Mouse (Mus musculus): ENCODE measurements at regions not wholly inside any gene's neighbourhood (a gene's known extent, or its start where the extent isn't known, plus 50 kb on each side); places are given as distances from the start of the nearest gene placed in this dataset.
A peak's percentile ranks its signal among the peaks of the same experiment; 100 is the strongest.

DNA sequence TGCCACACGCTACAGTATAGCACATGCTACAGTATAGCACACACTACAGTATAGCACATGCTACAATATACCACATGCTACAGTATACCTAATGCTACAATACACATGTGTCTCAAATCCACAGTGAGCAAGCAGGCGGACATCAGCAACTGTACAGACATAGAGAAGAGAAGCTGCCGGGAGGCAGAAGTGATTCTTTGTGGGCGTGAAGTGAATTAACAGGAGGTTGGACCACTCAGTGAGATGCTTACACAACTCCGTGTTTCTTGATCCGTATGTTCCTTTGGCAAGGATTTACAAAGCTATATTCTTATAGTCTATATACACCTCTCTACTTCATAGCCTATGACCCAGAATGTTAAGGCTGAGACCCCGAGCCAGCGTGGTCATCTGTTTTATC lies 128.5 kb upstream of the Rxylt1 start:
- no peak for ATAC-seq (replicated peaks in 1 of 2; ENCODE audit: insufficient read depth in 1 of 2, low FRiP score in 2 of 2, low TSS enrichment in 1 of 2, low read depth in 1 of 2, poor library complexity in 2 of 2, severe bottlenecking in 2 of 2)

DNA sequence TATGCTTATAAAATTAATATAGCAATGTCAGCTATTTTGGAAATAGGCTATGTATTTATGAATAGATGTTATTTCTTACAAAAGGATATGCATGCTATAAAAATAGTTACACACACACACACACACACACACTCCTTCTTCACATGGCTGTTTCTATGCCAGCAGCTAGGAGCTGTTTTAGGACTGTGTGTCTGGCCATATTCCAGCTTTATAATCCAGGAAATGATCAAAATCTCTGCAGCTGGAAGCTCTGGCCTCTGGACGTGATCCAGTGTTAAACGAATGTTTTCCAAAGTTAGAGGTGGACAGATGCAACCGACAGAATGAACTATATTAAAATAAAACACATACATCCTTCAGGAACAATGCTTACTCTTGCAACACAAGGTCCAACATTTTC lies 125.9 kb upstream of the Rxylt1 start:
- ATAC-seq (replicated peaks in 1 of 2; ENCODE audit: insufficient read depth in 1 of 2, low FRiP score in 2 of 2, low TSS enrichment in 1 of 2, low read depth in 1 of 2, poor library complexity in 2 of 2, severe bottlenecking in 2 of 2), result no peak

DNA sequence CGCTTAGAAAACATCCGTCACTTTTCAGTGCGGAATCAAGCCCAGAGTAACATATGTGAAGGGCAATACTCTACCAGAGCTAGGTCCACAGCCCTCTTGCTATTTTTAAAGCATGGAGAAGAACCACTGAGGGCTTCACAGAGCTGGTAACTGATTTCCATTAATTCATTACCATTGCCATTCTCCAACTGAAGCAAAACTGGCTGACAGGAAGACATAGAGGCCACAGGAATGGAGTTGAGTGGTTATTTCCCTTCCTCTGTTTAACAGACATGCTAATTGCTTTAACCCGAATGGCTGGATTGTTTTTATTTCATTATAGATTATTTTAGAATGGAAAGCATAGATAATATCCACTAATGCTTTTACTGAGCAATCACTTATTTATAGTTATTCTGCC lies 120.4 kb upstream of the Rxylt1 start:
- peak; percentile 58 to 67; a peak in 3 of 4 replicates for ATAC-seq (replicated peaks in 1 of 2; ENCODE audit: insufficient read depth in 1 of 2, low FRiP score in 2 of 2, low TSS enrichment in 1 of 2, low read depth in 1 of 2, poor library complexity in 2 of 2, severe bottlenecking in 2 of 2)

DNA sequence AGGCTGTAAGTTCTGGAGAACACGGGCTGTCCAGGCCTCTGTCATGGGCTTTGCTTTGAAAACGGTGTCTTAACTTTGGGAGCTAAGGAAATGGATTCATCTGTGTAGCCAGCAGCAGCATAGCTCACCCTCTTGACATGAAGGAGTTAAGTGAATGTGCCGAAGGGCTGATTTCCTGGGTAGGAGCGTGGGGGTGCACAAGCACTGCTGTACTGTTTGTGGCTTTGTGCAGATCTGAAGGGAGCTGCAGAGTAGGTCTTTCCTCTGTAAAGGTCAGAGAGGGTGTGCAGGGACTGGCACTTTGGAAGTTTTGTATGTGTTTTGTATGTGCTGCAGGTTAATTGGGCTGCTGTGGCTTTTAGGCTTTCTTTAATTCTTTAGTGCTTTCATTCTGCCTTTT lies 102.6 kb upstream of the Rxylt1 start:
- ATAC-seq (replicated peaks in 1 of 2; ENCODE audit: insufficient read depth in 1 of 2, low FRiP score in 2 of 2, low TSS enrichment in 1 of 2, low read depth in 1 of 2, poor library complexity in 2 of 2, severe bottlenecking in 2 of 2), result peak in 1 of 2 experiments; percentile 38; a peak in 2 of 4 replicates

DNA sequence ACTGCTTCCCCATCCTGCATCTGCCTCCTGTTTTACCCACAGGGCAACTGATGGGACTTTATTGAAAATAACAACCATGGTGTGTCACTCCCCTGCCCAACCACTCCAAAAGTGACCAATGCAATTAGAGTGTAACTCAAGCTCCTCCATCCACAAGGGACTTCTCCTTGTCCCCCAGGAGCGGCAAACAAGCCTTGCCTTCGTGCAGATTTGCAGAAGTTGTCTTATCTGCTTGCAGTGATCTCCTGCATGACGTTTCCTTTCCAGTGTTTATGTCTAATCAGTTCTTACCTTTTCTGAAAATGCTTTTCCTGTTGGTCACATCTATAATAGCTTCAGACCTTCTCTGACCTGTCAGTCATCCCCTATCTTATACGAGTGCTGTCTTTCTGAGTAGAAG lies 100.5 kb upstream of the Rxylt1 start:
- peak; percentile 47 to 54 for ATAC-seq (replicated peaks in 1 of 2; ENCODE audit: insufficient read depth in 1 of 2, low FRiP score in 2 of 2, low TSS enrichment in 1 of 2, low read depth in 1 of 2, poor library complexity in 2 of 2, severe bottlenecking in 2 of 2)

DNA sequence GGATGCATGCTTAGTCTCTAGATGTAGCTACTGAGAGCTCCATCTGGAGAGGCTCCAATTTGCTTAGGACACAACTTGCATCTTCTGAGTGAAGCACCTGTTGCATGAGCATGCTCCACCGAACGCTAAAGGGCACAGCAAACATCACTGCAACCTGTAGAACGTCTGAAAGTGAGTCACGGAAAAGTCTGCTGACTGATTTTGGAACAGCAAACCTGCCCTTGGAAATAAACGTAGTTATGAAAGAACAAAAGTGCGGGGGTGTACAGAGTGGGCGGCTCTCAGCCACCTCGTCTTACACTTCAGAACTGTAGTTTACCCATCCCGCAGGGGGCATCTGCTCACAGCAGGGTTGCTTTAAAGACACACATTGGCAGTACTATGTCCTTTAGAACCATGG lies 97.0 kb upstream of the Rxylt1 start:
- ATAC-seq (replicated peaks in 1 of 2; ENCODE audit: insufficient read depth in 1 of 2, low FRiP score in 2 of 2, low TSS enrichment in 1 of 2, low read depth in 1 of 2, poor library complexity in 2 of 2, severe bottlenecking in 2 of 2), result no peak

DNA sequence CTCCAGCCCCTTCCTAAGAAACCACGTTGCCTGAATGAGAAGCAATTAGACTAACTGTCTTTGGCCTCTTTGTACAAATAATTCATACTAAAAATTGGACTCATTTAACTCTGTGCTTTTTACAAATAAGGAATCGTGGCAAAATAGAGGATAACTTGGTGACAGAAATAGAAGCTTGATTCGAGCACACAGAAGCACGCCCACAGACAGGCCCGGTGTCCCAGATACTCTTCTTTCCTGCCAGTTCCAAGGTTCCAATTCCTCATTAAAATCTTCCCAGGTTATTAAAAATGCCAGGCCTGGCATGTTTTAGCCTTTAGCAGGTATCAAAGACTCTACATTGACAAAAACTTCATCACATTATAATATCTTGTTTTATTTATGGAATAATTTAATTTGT lies 96.2 kb upstream of the Rxylt1 start:
- no peak for ATAC-seq (replicated peaks in 1 of 2; ENCODE audit: insufficient read depth in 1 of 2, low FRiP score in 2 of 2, low TSS enrichment in 1 of 2, low read depth in 1 of 2, poor library complexity in 2 of 2, severe bottlenecking in 2 of 2)

DNA sequence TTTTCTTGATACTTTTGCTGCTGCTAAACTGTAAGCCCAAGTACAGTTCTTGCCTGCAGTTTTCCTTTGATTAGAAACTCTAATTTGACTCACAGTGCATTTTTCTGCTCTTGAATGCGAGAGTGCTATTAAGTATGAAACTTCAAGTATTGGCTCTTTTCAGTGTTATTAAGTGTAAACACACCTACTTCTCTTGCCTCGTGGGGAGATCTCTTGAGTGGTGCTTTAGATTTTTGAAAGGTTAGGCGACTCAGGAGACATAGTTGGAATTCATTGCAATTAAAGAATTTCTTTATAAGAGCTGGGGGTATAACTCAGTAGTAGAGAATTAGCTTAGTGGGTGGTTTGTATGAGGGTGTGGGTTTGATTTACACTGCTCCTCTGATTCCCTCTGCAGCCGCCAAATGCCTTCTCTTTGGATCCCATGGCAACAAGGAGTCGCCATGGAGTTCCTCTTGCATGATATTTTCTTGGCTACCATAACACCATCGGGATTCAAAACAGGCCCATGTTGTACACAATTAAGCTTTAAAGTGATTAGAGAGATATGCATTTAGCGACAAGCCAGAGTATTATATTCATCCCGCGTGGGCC lies 88.1 kb upstream of the Rxylt1 start:
- no peak for ATAC-seq (replicated peaks in 1 of 2; ENCODE audit: insufficient read depth in 1 of 2, low FRiP score in 2 of 2, low TSS enrichment in 1 of 2, low read depth in 1 of 2, poor library complexity in 2 of 2, severe bottlenecking in 2 of 2)

DNA sequence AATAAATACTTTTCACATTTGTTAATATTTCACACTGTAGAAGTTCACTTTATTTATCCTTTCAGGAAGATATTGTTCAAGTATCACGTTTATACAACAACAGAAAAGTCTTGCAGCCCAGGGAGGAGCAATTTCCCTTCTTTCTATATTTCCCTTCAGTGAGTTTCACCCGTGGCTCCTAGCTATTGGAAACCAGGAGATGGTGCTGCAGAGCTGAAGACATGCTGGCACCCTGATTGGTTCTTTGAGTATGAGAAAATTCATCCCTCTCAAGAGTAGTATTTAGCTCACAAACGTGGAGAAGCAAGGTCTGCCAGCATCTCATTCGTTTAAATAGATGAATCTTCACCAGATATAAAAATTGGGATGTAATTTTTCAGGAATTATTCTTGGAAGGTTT lies 85.9 kb upstream of the Rxylt1 start:
- peak; percentile 49 to 64; a peak in 2 of 4 replicates for ATAC-seq (replicated peaks in 1 of 2; ENCODE audit: insufficient read depth in 1 of 2, low FRiP score in 2 of 2, low TSS enrichment in 1 of 2, low read depth in 1 of 2, poor library complexity in 2 of 2, severe bottlenecking in 2 of 2)

DNA sequence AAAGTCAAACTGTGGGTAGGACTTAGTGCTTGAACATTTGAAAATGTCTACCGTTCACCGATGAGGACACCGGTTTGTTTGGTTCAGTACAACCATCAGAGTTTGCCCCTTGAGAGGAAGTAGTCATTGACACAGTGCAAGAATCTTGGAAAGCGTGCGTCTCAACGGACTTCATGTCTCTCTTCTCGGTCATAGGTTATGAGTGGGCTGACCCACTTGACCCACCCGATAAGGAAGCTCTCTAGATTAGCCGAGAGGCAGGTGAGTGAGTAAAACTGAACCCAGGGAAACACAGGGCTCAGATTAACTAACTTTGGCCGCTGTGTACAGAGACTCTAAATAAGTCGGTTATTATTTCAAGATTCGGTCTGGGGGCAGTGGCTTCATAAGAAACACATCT lies 51.9 kb upstream of the Rxylt1 start:
- ATAC-seq (replicated peaks in 1 of 2; ENCODE audit: insufficient read depth in 1 of 2, low FRiP score in 2 of 2, low TSS enrichment in 1 of 2, low read depth in 1 of 2, poor library complexity in 2 of 2, severe bottlenecking in 2 of 2), result no peak

DNA sequence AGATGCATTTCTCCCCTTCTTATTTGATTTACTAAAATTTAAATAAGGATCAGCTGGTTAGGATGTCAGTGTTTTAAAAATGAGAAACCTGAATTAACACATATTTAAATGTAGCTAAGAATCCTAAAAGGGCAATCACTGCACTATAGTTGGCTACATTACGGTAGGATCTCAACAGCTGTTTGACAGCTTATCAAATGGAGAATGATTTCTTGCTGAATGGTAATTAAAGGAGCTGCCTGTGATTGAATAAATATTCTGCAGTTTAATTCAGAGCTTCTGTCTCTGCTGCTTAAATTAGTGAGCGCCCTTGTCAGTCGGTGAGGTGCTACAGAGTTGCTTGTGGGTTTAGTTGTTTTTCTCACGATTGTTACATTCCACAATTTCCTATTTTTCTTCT lies 51.4 kb upstream of the Rxylt1 start:
- ATAC-seq (replicated peaks in 1 of 2; ENCODE audit: insufficient read depth in 1 of 2, low FRiP score in 2 of 2, low TSS enrichment in 1 of 2, low read depth in 1 of 2, poor library complexity in 2 of 2, severe bottlenecking in 2 of 2), result no peak

All from hematopoietic stem cell, adult 5-6 weeks (primary cell).